Mouse (Mus musculus) limb, embryonic 14.5 days (tissue): ENCODE results near the gene Eef1g. TPM values are rescaled to one million over a fixed set of nuclear protein-coding genes. Genes with fewer than 3 reads are reported as not detected.

ENCODE experiments used
- ATAC-seq: fragments of 200-750 bp; cut with Nextera tagmentation; 2 replicates; pipeline ENCODE4 v1.8.0; 2017; ENCODE audit warnings: low read depth, moderate number of reproducible peaks, moderate TSS enrichment; ENCODE audit not compliant: low FRiP score
- DNase-seq: peaks from one replicate; pipeline ENCODE4 v3.0.0-alpha.2; 2015; ENCODE audit warnings: low spot score
- H3K27ac ChIP-seq: fragments of 300-500 bp; sonication (generic); replicated peaks from 2 replicates; pipeline ENCODE4 v1.5.1; 2014; ENCODE audit warnings: low read depth, mild to moderate bottlenecking, low read length, moderate library complexity, mixed read lengths
- H3K27me3 ChIP-seq: fragments of 300-500 bp; sonication (generic); 2 replicates; pipeline ENCODE4 v1.6.1; 2014; ENCODE audit warnings: low read length, mixed read lengths; ENCODE audit not compliant: control insufficient read depth, insufficient read depth
- H3K36me3 ChIP-seq: fragments of 300-500 bp; sonication (generic); 2 replicates; pipeline ENCODE4 v1.6.1; 2014; ENCODE audit warnings: mild to moderate bottlenecking, low read length, moderate library complexity, mixed read lengths; ENCODE audit not compliant: control insufficient read depth, insufficient read depth
- H3K4me1 ChIP-seq: fragments of 300-500 bp; sonication (generic); 2 replicates; pipeline ENCODE4 v1.6.1; 2014; ENCODE audit warnings: antibody characterized with exemption, low read length, mixed read lengths; ENCODE audit not compliant: control insufficient read depth, insufficient read depth
- H3K4me2 ChIP-seq: fragments of 300-500 bp; sonication (generic); replicated peaks from 2 replicates; pipeline ENCODE4 v1.6.1; 2014; ENCODE audit warnings: low read depth, mild to moderate bottlenecking, low read length, moderate library complexity; ENCODE audit not compliant: severe bottlenecking
- H3K4me3 ChIP-seq: fragments of 300-500 bp; sonication (generic); replicated peaks from 2 replicates; pipeline ENCODE4 v1.5.1; 2014; ENCODE audit warnings: low read length
- H3K9ac ChIP-seq: fragments of 300-500 bp; sonication (generic); 2 replicates; pipeline ENCODE4 v1.6.1; 2014; ENCODE audit warnings: mild to moderate bottlenecking, low read depth, low read length, moderate library complexity; ENCODE audit not compliant: severe bottlenecking
- H3K9me3 ChIP-seq: fragments of 300-500 bp; sonication (generic); 2 replicates; pipeline ENCODE4 v1.6.1; 2016; ENCODE audit warnings: low read length; ENCODE audit not compliant: control insufficient read depth
- POLR2A ChIP-seq: fragments of 200-500 bp; IDR thresholded peaks from 2 replicates; pipeline ENCODE4 v1.8.0; 2012; ENCODE audit warnings: inconsistent platforms, mild to moderate bottlenecking, moderate library complexity, borderline replicate concordance; ENCODE audit not compliant: insufficient read depth, insufficient read length; ENCODE audit errors: extremely low read depth
- WGBS: fragments of 180-500 bp; shearing (Covaris S2); extraction: QIAGEN DNeasy Blood & Tissue Kit; methylation state at CpG from one replicate; pipeline ENCODE4 v1.1.7; 2014; 5-methylcytosine and 5-hydroxymethylcytosine counted together
- polyA plus RNA-seq, 2 experiments: library from polyadenylated mRNA; depleted of rRNA in 1 of 2; stranded (reverse) in 1 of 2; unstranded in 1 of 2; fragments of >200 nt; fragmentation: Nextera tagmentation in 1 of 2; extraction: Ambion mirVana in 1 of 2; gene quantifications; 2 replicates each; pipeline versions ENCODE4 v1.2.1 to v1.2.3; 2012 to 2014

Gene Eef1g
- polyA plus RNA-seq (2012; rRNA removed) (530 and 577 TPM in 2 replicates), polyA plus RNA-seq (2014; fragmentation: Nextera tagmentation; extraction: Ambion mirVana) (499 and 500 TPM in 2 replicates)

GRCm38 (mm10) chr19:8966590-8967372 lies at the start of gene Eef1g:
Gene Eef1g, plus strand, starts transcription at chr19:8967041.
- TF ChIP-seq POLR2A = peak; percentile 34; the same call in 1 of the 2 replicates
- under 1% methylated on average over 52 of the region's 52 CpGs for WGBS
- no peaks in the 10 kb centered on the region for H3K27me3 ChIP-seq
- peak within 1 kb of the TSS; percentile 90 for H3K4me2 ChIP-seq
- H3K4me1 ChIP-seq = peaks cover 19% of the 10 kb centered on the region; the same call in 1 of the 2 replicates
- H3K27ac ChIP-seq = peak within 1 kb of the TSS; percentile 97
- peaks cover 77% of the 10 kb centered on the region for H3K36me3 ChIP-seq
- DNase-seq (peak; percentile 100), ATAC-seq (peak; percentile 99)
- peak within 1 kb of the TSS; percentile 92 for H3K4me3 ChIP-seq
- no peaks in the 10 kb centered on the region for H3K9me3 ChIP-seq
- H3K9ac ChIP-seq = peak within 1 kb of the TSS; percentile 97

GRCm38 (mm10) chr19:8919000-8919399 lies 47.8 kb upstream of the Eef1g start:
- H3K4me3 ChIP-seq = no peak overlapping the region
- peaks cover 39% of the 10 kb centered on the region for H3K36me3 ChIP-seq
- H3K27ac ChIP-seq = no peak overlapping the region
- DNase-seq (no peak), ATAC-seq (no peak)
- WGBS = 91% methylated on average over 3 of the region's 3 CpGs
- no peaks in the 10 kb centered on the region for H3K9me3 ChIP-seq
- no peak overlapping the region for H3K4me2 ChIP-seq
- H3K9ac ChIP-seq = no peak overlapping the region
- no peaks in the 10 kb centered on the region for H3K27me3 ChIP-seq
- TF ChIP-seq POLR2A = no peak
- H3K4me1 ChIP-seq = peaks cover 13% of the 10 kb centered on the region

GRCm38 (mm10) chr19:8919684-8920072 lies 47.2 kb upstream of the Eef1g start:
- H3K9ac ChIP-seq = peak overlapping the region; percentile 77; the same call in 1 of the 2 replicates
- H3K4me1 ChIP-seq = peaks cover 13% of the 10 kb centered on the region
- no peak for TF ChIP-seq POLR2A
- H3K9me3 ChIP-seq = no peaks in the 10 kb centered on the region
- peaks cover 32% of the 10 kb centered on the region for H3K36me3 ChIP-seq
- H3K4me3 ChIP-seq = peak overlapping the region; percentile 79
- H3K4me2 ChIP-seq = peak overlapping the region; percentile 91
- WGBS = 72% methylated on average over 6 of the region's 6 CpGs
- H3K27ac ChIP-seq = peak overlapping the region; percentile 86
- no peaks in the 10 kb centered on the region for H3K27me3 ChIP-seq
- no peak for DNase-seq
- ATAC-seq = no peak

GRCm38 (mm10) chr19:8920073-8920736 lies 46.6 kb upstream of the Eef1g start, which contains the start of gene B3gat3:
Gene B3gat3, plus strand, starts transcription at chr19:8920374.
- TF ChIP-seq POLR2A = peak; percentile 57; the same call in 1 of the 2 replicates
- peaks cover 29% of the 10 kb centered on the region for H3K36me3 ChIP-seq
- ATAC-seq (peak; percentile 97), DNase-seq (peak; percentile 93)
- WGBS = 4% methylated on average over 30 of the region's 50 CpGs
- H3K27me3 ChIP-seq = no peaks in the 10 kb centered on the region
- H3K9ac ChIP-seq = peak within 1 kb of the TSS; percentile 77
- no peaks in the 10 kb centered on the region for H3K9me3 ChIP-seq
- peak within 1 kb of the TSS; percentile 91 for H3K4me2 ChIP-seq
- H3K4me3 ChIP-seq = peak within 1 kb of the TSS; percentile 79
- H3K27ac ChIP-seq = peak within 1 kb of the TSS; percentile 86
- peaks cover 13% of the 10 kb centered on the region for H3K4me1 ChIP-seq

- Histone ChIP-seq H3K9ac (peak overlapping the region; percentile 77), H3K9me3 (no peaks in the 10 kb centered on the region), H3K27ac (peak overlapping the region; percentile 86), H3K36me3 (peaks cover 29% of the 10 kb centered on the region), H3K4me3 (peak overlapping the region; percentile 79), H3K27me3 (no peaks in the 10 kb centered on the region), H3K4me1 (peaks cover 13% of the 10 kb centered on the region), H3K4me2 (peak overlapping the region; percentile 91)
- no peak for TF ChIP-seq POLR2A
- WGBS = under 1% methylated on average over 6 of the region's 6 CpGs
- ATAC-seq (no peak), DNase-seq (peak; percentile 68)
Observed at GRCm38 (mm10) chr19:8920836-8921291, 46.0 kb upstream of the Eef1g start.
